Mouse (Mus musculus): ENCODE measurements at regions not wholly inside any gene's neighbourhood (a gene's known extent, or its start where the extent isn't known, plus 50 kb on each side); places are given as distances from the start of the nearest gene placed in this dataset.
A peak's percentile ranks its signal among the peaks of the same experiment; 100 is the strongest.

- H3K9ac ChIP-seq (ENCODE audit: low read depth, low read length), result no peak overlapping the region
- H3K4me3 ChIP-seq (ENCODE audit: insufficient read depth, low read depth, low read length), result no peak overlapping the region
- H3K27me3 ChIP-seq (ENCODE audit: control insufficient read depth, insufficient read depth, low read length), result no peaks in the 10 kb centered on the region
- WGBS, result 89% methylated on average over 4 of the region's 4 CpGs
- H3K36me3 ChIP-seq (ENCODE audit: control insufficient read depth, insufficient read depth, low read length), result no peaks in the 10 kb centered on the region
- TF ChIP-seq CTCF (IDR thresholded peaks at IDR 0.05; ENCODE audit: low read depth, low read length) (no peak), POLR2A (IDR thresholded peaks at IDR 0.05; ENCODE audit: extremely low read depth, insufficient read depth, low read length) (no peak)
- no peaks in the 10 kb centered on the region for H3K79me2 ChIP-seq (ENCODE audit: control insufficient read depth, insufficient read depth, low read length)
- no peaks in the 10 kb centered on the region for H3K4me1 ChIP-seq (ENCODE audit: control insufficient read depth, insufficient read depth, low read length)
- no peak for DNase-seq (ENCODE audit: extremely low read depth, low read depth, low spot score)
- H3K27ac ChIP-seq (replicated peaks; ENCODE audit: insufficient read depth, low read depth, low read length), result no peak overlapping the region
Observed at GRCm38 (mm10) chr15:97499821-97500385, 205.7 kb downstream of the Rpap3 start.

GRCm38 (mm10) chr15:97499240-97499639, 206.4 kb downstream of the Rpap3 start:
- H3K4me1 ChIP-seq (ENCODE audit: control insufficient read depth, insufficient read depth, low read length), result no peaks in the 10 kb centered on the region
- H3K36me3 ChIP-seq (ENCODE audit: control insufficient read depth, insufficient read depth, low read length), result no peaks in the 10 kb centered on the region
- H3K4me3 ChIP-seq (ENCODE audit: insufficient read depth, low read depth, low read length), result no peak overlapping the region
- H3K9ac ChIP-seq (ENCODE audit: low read depth, low read length), result no peak overlapping the region
- no peaks in the 10 kb centered on the region for H3K79me2 ChIP-seq (ENCODE audit: control insufficient read depth, insufficient read depth, low read length)
- 61% methylated on average over 5 of the region's 5 CpGs for WGBS
- TF ChIP-seq POLR2A (IDR thresholded peaks at IDR 0.05; ENCODE audit: extremely low read depth, insufficient read depth, low read length) (no peak), CTCF (IDR thresholded peaks at IDR 0.05; ENCODE audit: low read depth, low read length) (no peak)
- DNase-seq (ENCODE audit: extremely low read depth, low read depth, low spot score), result peak; percentile 8
- no peak overlapping the region for H3K27ac ChIP-seq (replicated peaks; ENCODE audit: insufficient read depth, low read depth, low read length)
- H3K27me3 ChIP-seq (ENCODE audit: control insufficient read depth, insufficient read depth, low read length), result no peaks in the 10 kb centered on the region

DNA sequence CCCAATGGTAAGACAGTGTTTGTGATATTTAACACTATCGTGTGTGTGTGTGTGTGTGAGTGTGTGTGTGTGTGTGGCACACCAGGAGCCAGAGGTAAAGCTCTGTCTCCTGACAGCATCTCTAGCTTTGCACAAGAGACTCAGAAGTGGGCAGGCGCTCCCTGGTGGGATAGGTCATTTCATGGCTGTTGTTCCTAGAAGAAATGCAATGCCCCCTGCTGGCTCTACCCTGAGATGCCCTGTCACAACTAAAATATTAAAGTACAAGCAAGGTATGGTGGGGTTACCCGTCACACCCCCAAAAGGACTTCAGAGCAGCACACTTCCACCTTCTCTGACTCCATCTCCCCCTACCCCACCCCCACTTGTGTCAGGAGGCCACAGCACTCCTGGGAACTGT, 207.2 kb downstream of the Rpap3 start:
- no peak overlapping the region for H3K27ac ChIP-seq (replicated peaks; ENCODE audit: insufficient read depth, low read depth, low read length)
- H3K79me2 ChIP-seq (ENCODE audit: control insufficient read depth, insufficient read depth, low read length), result no peaks in the 10 kb centered on the region
- TF ChIP-seq POLR2A (IDR thresholded peaks at IDR 0.05; ENCODE audit: extremely low read depth, insufficient read depth, low read length) (no peak), CTCF (IDR thresholded peaks at IDR 0.05; ENCODE audit: low read depth, low read length) (0 out of 2 replicates have a peak, but pooled peaks have one; percentile 23)
- H3K36me3 ChIP-seq (ENCODE audit: control insufficient read depth, insufficient read depth, low read length), result no peaks in the 10 kb centered on the region
- DNase-seq (ENCODE audit: extremely low read depth, low read depth, low spot score), result peak; percentile 5
- WGBS, result 89% methylated on average over 3 of the region's 3 CpGs
- H3K4me1 ChIP-seq (ENCODE audit: control insufficient read depth, insufficient read depth, low read length), result no peaks in the 10 kb centered on the region
- H3K4me3 ChIP-seq (ENCODE audit: insufficient read depth, low read depth, low read length), result no peak overlapping the region
- H3K27me3 ChIP-seq (ENCODE audit: control insufficient read depth, insufficient read depth, low read length), result no peaks in the 10 kb centered on the region
- H3K9ac ChIP-seq (ENCODE audit: low read depth, low read length), result no peak overlapping the region

GRCm38 (mm10) chr15:97496026-97496425, 209.6 kb downstream of the Rpap3 start:
- Histone ChIP-seq H3K4me3 (ENCODE audit: insufficient read depth, low read depth, low read length) (no peak overlapping the region), H3K79me2 (ENCODE audit: control insufficient read depth, insufficient read depth, low read length) (no peaks in the 10 kb centered on the region), H3K9ac (ENCODE audit: low read depth, low read length) (no peak overlapping the region), H3K27me3 (ENCODE audit: control insufficient read depth, insufficient read depth, low read length) (no peaks in the 10 kb centered on the region), H3K4me1 (ENCODE audit: control insufficient read depth, insufficient read depth, low read length) (no peaks in the 10 kb centered on the region), H3K27ac (replicated peaks; ENCODE audit: insufficient read depth, low read depth, low read length) (no peak overlapping the region), H3K36me3 (ENCODE audit: control insufficient read depth, insufficient read depth, low read length) (no peaks in the 10 kb centered on the region)
- 84% methylated on average over 3 of the region's 3 CpGs for WGBS
- no peak for DNase-seq (ENCODE audit: extremely low read depth, low read depth, low spot score)
- TF ChIP-seq CTCF (IDR thresholded peaks at IDR 0.05; ENCODE audit: low read depth, low read length) (no peak), POLR2A (IDR thresholded peaks at IDR 0.05; ENCODE audit: extremely low read depth, insufficient read depth, low read length) (no peak)

- Histone ChIP-seq H3K79me2 (ENCODE audit: control insufficient read depth, insufficient read depth, low read length) (no peaks in the 10 kb centered on the region), H3K27me3 (ENCODE audit: control insufficient read depth, insufficient read depth, low read length) (no peaks in the 10 kb centered on the region), H3K36me3 (ENCODE audit: control insufficient read depth, insufficient read depth, low read length) (no peaks in the 10 kb centered on the region), H3K4me3 (ENCODE audit: insufficient read depth, low read depth, low read length) (no peak overlapping the region), H3K4me1 (ENCODE audit: control insufficient read depth, insufficient read depth, low read length) (no peaks in the 10 kb centered on the region), H3K9ac (ENCODE audit: low read depth, low read length) (no peak overlapping the region), H3K27ac (replicated peaks; ENCODE audit: insufficient read depth, low read depth, low read length) (no peak overlapping the region)
- WGBS, result 85% methylated on average over 5 of the region's 5 CpGs
- no peak for DNase-seq (ENCODE audit: extremely low read depth, low read depth, low spot score)
- TF ChIP-seq POLR2A (IDR thresholded peaks at IDR 0.05; ENCODE audit: extremely low read depth, insufficient read depth, low read length) (no peak), CTCF (IDR thresholded peaks at IDR 0.05; ENCODE audit: low read depth, low read length) (no peak)
Observed at GRCm38 (mm10) chr15:97493340-97493739, 212.3 kb downstream of the Rpap3 start.

DNA sequence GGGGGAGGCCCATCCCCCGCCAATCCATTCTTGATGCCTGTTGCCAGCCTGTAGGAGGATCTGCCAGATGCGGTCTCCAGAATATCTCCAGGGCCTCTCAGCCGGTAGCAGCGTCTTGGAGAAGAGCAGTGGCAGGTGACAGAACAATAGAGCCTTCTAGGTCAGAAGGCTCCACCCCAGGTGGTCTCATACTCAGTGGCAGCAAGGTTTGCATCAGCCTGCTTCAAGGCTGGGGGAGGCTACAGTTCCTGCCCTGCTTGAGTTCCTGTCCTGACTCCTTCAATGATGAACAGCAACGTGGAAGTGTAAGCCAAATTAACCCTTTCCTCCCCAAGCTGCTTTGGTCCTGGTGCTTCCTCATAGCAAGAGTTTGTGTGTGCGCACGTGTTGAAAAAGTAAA, 213.8 kb downstream of the Rpap3 start:
- no peaks in the 10 kb centered on the region for H3K27me3 ChIP-seq (ENCODE audit: control insufficient read depth, insufficient read depth, low read length)
- WGBS, result 85% methylated on average over 7 of the region's 7 CpGs
- H3K27ac ChIP-seq (replicated peaks; ENCODE audit: insufficient read depth, low read depth, low read length), result no peak overlapping the region
- DNase-seq (ENCODE audit: extremely low read depth, low read depth, low spot score), result no peak
- H3K9ac ChIP-seq (ENCODE audit: low read depth, low read length), result no peak overlapping the region
- H3K79me2 ChIP-seq (ENCODE audit: control insufficient read depth, insufficient read depth, low read length), result no peaks in the 10 kb centered on the region
- no peaks in the 10 kb centered on the region for H3K4me1 ChIP-seq (ENCODE audit: control insufficient read depth, insufficient read depth, low read length)
- TF ChIP-seq CTCF (IDR thresholded peaks at IDR 0.05; ENCODE audit: low read depth, low read length) (no peak), POLR2A (IDR thresholded peaks at IDR 0.05; ENCODE audit: extremely low read depth, insufficient read depth, low read length) (no peak)
- no peaks in the 10 kb centered on the region for H3K36me3 ChIP-seq (ENCODE audit: control insufficient read depth, insufficient read depth, low read length)
- H3K4me3 ChIP-seq (ENCODE audit: insufficient read depth, low read depth, low read length), result no peak overlapping the region
